Mouse (Mus musculus): ENCODE data around the gene Myh15.

DNA sequence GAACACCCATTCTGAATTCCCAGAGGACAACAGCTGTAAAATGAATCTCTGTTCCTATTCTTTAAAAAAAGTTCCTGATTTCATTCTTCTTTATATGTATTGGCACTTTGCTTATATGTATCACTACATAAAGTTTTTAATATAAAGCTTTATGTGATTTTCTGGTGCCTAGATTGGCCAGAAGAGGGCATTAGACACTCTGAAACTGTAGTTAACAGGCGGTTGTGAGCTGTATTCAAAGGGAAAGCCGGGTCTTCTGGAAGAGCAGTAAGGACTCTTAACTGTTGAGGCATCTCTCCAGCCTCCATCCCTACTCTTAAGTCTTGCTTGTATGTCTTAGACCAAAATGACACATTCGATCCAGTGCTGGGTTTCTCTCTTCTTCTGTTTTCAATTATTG lies 139.0 kb downstream of the Myh15 start:
- TF ChIP-seq POLR2A (IDR thresholded peaks at IDR 0.05; ENCODE audit: control insufficient read depth in 1 of 2, insufficient read depth in 1 of 2, low read depth in 1 of 2, low read length in 2 of 2, poor library complexity in 1 of 2) (no peak), ZC3H11A (IDR thresholded peaks at IDR 0.05; ENCODE audit: low read depth, low read length) (no peak), E2F4 (IDR thresholded peaks at IDR 0.05; ENCODE audit: borderline replicate concordance, low read depth, low read length) (no peak), MYB (IDR thresholded peaks at IDR 0.05; ENCODE audit: low read depth, low read length) (no peak), TCF12 (IDR thresholded peaks at IDR 0.05; ENCODE audit: low read depth, low read length) (no peak), UBTF (IDR thresholded peaks at IDR 0.05; ENCODE audit: borderline replicate concordance, insufficient read depth, low read depth, low read length) (no peak), MAX (IDR thresholded peaks at IDR 0.05; ENCODE audit: low read length) (no peak), CTCF (IDR thresholded peaks at IDR 0.05 in 2 of 3, conservative IDR thresholded peaks at IDR 0.05 in 1 of 3; ENCODE audit: control insufficient read depth in 1 of 3, insufficient read depth in 1 of 3, low read depth in 2 of 3, low read length in 3 of 3, poor library complexity in 1 of 3, severe bottlenecking in 1 of 3) (peak in 1 of 3 experiments; percentile 14; a peak in 1 of 6 replicates), CHD1 (IDR thresholded peaks at IDR 0.05; ENCODE audit: low read depth, low read length) (no peak), MYC (IDR thresholded peaks at IDR 0.05; ENCODE audit: low read depth, low read length) (no peak), HCFC1 (IDR thresholded peaks at IDR 0.05; ENCODE audit: low read depth, low read length) (no peak), ELF1 (IDR thresholded peaks at IDR 0.05; ENCODE audit: low read depth, low read length) (no peak), EP300 (IDR thresholded peaks at IDR 0.05; ENCODE audit: low read depth in 1 of 2, low read length in 2 of 2) (no peak), USF2 (IDR thresholded peaks at IDR 0.05; ENCODE audit: borderline replicate concordance in 1 of 2, insufficient read depth in 1 of 2, low read depth in 1 of 2, low read length in 2 of 2) (no peak)
